Mouse (Mus musculus): ENCODE data around the gene Gpatch8. TPM values are rescaled to one million over a fixed set of nuclear protein-coding genes. Genes with fewer than 3 reads are reported as not detected.

Gpatch8 gene
- 48.8 and 68.1 TPM in 2 replicates for polyA plus RNA-seq (2014; fragmentation: Nextera tagmentation; extraction: Ambion mirVana)

GRCm38 (mm10) chr11:102556031-102556715, at the start of gene Gpatch8:
Gene Gpatch8 (minus strand): TSS chr11:102556392.
- ATAC-seq (ENCODE audit: low FRiP score) (peak; percentile 96), DNase-seq (ENCODE audit: low spot score) (peak; percentile 97)
- H3K27me3 ChIP-seq (ENCODE audit: control insufficient read depth, insufficient read depth, low read length): no peaks in the 10 kb centered on the region
- H3K4me2 ChIP-seq (replicated peaks; ENCODE audit: low read depth, low read length): peak within 1 kb of the TSS; percentile 73
- WGBS: under 1% methylated on average over 39 of the region's 55 CpGs
- H3K36me3 ChIP-seq (ENCODE audit: control insufficient read depth, insufficient read depth, low read length): no peaks in the 10 kb centered on the region
- peak within 1 kb of the TSS; percentile 96 for H3K9ac ChIP-seq (ENCODE audit: low read depth, low read length)
- H3K4me3 ChIP-seq (ENCODE audit: low read depth, low read length): peak within 1 kb of the TSS; percentile 99
- H3K4me1 ChIP-seq (replicated peaks; ENCODE audit: control insufficient read depth, insufficient read depth, low read length): peaks cover 4% of the 10 kb centered on the region; the same call in 1 of the 2 replicates
- no peaks in the 10 kb centered on the region for H3K9me3 ChIP-seq (ENCODE audit: control insufficient read depth, low read length)
- peak within 1 kb of the TSS; percentile 98 for H3K27ac ChIP-seq (ENCODE audit: low read depth, low read length)

- Histone ChIP-seq H3K9me3 (ENCODE audit: control insufficient read depth, low read length) (no peaks in the 10 kb centered on the region), H3K36me3 (ENCODE audit: control insufficient read depth, insufficient read depth, low read length) (no peaks in the 10 kb centered on the region), H3K4me2 (replicated peaks; ENCODE audit: low read depth, low read length) (peak overlapping the region; percentile 78), H3K27ac (ENCODE audit: low read depth, low read length) (peak overlapping the region; percentile 99), H3K4me1 (replicated peaks; ENCODE audit: control insufficient read depth, insufficient read depth, low read length) (peaks cover 19% of the 10 kb centered on the region), H3K9ac (ENCODE audit: low read depth, low read length) (peak overlapping the region; percentile 96), H3K4me3 (ENCODE audit: low read depth, low read length) (peak overlapping the region; percentile 87), H3K27me3 (ENCODE audit: control insufficient read depth, insufficient read depth, low read length) (no peaks in the 10 kb centered on the region)
- under 1% methylated on average over 70 of the region's 74 CpGs for WGBS
- no peak for DNase-seq (ENCODE audit: low spot score)
- ATAC-seq (ENCODE audit: low FRiP score): peak; percentile 60
Observed at GRCm38 (mm10) chr11:102604777-102605552, 48.8 kb upstream of the Gpatch8 start.

GRCm38 (mm10) chr11:102604010-102604584, 47.9 kb upstream of the Gpatch8 start, which contains the start of gene Fzd2:
Gene Fzd2 (plus strand): TSS chr11:102604396.
- peak; percentile 98 for DNase-seq (ENCODE audit: low spot score)
- Histone ChIP-seq H3K4me3 (ENCODE audit: low read depth, low read length) (peak within 1 kb of the TSS; percentile 87), H3K9me3 (ENCODE audit: control insufficient read depth, low read length) (no peaks in the 10 kb centered on the region), H3K27me3 (ENCODE audit: control insufficient read depth, insufficient read depth, low read length) (no peaks in the 10 kb centered on the region), H3K27ac (ENCODE audit: low read depth, low read length) (peak within 1 kb of the TSS; percentile 99), H3K36me3 (ENCODE audit: control insufficient read depth, insufficient read depth, low read length) (no peaks in the 10 kb centered on the region), H3K9ac (ENCODE audit: low read depth, low read length) (peak within 1 kb of the TSS; percentile 96), H3K4me2 (replicated peaks; ENCODE audit: low read depth, low read length) (peak within 1 kb of the TSS; percentile 78), H3K4me1 (replicated peaks; ENCODE audit: control insufficient read depth, insufficient read depth, low read length) (peaks cover 15% of the 10 kb centered on the region)
- peak; percentile 93 for ATAC-seq (ENCODE audit: low FRiP score)
- under 1% methylated on average over 26 of the region's 31 CpGs for WGBS

GRCm38 (mm10) chr11:102603496-102603850, 47.3 kb upstream of the Gpatch8 start:
- WGBS: 0% methylated on average over 10 of the region's 10 CpGs
- H3K4me1 ChIP-seq (replicated peaks; ENCODE audit: control insufficient read depth, insufficient read depth, low read length): peaks cover 9% of the 10 kb centered on the region
- H3K9me3 ChIP-seq (ENCODE audit: control insufficient read depth, low read length): no peaks in the 10 kb centered on the region
- H3K27me3 ChIP-seq (ENCODE audit: control insufficient read depth, insufficient read depth, low read length): no peaks in the 10 kb centered on the region
- peak; percentile 86 for DNase-seq (ENCODE audit: low spot score)
- peak; percentile 71 for ATAC-seq (ENCODE audit: low FRiP score)
- H3K9ac ChIP-seq (ENCODE audit: low read depth, low read length): peak overlapping the region; percentile 56
- H3K27ac ChIP-seq (ENCODE audit: low read depth, low read length): peak overlapping the region; percentile 99
- peak overlapping the region; percentile 78 for H3K4me2 ChIP-seq (replicated peaks; ENCODE audit: low read depth, low read length)
- peak overlapping the region; percentile 87 for H3K4me3 ChIP-seq (ENCODE audit: low read depth, low read length)
- no peaks in the 10 kb centered on the region for H3K36me3 ChIP-seq (ENCODE audit: control insufficient read depth, insufficient read depth, low read length)

GRCm38 (mm10) chr11:102602816-102603495, 46.8 kb upstream of the Gpatch8 start:
- peaks cover 5% of the 10 kb centered on the region; the same call in 1 of the 2 replicates for H3K4me1 ChIP-seq (replicated peaks; ENCODE audit: control insufficient read depth, insufficient read depth, low read length)
- under 1% methylated on average over 13 of the region's 13 CpGs for WGBS
- peak; percentile 3; the same call in 1 of the 2 replicates for ATAC-seq (ENCODE audit: low FRiP score)

GRCm38 (mm10) chr11:102599912-102600311, 43.7 kb upstream of the Gpatch8 start:
- ATAC-seq (ENCODE audit: low FRiP score): no peak
- 82% methylated on average over 3 of the region's 3 CpGs for WGBS
- Histone ChIP-seq H3K36me3 (ENCODE audit: control insufficient read depth, insufficient read depth, low read length) (no peaks in the 10 kb centered on the region), H3K27ac (ENCODE audit: low read depth, low read length) (no peak overlapping the region), H3K9ac (ENCODE audit: low read depth, low read length) (no peak overlapping the region), H3K4me1 (replicated peaks; ENCODE audit: control insufficient read depth, insufficient read depth, low read length) (peaks cover 9% of the 10 kb centered on the region), H3K9me3 (ENCODE audit: control insufficient read depth, low read length) (no peaks in the 10 kb centered on the region), H3K27me3 (ENCODE audit: control insufficient read depth, insufficient read depth, low read length) (no peaks in the 10 kb centered on the region), H3K4me2 (replicated peaks; ENCODE audit: low read depth, low read length) (no peak overlapping the region), H3K4me3 (ENCODE audit: low read depth, low read length) (no peak overlapping the region)
- DNase-seq (ENCODE audit: low spot score): no peak

More at GRCm38 (mm10) chr11:102602816-102603495, 46.8 kb upstream of the Gpatch8 start:
- H3K36me3 ChIP-seq (ENCODE audit: control insufficient read depth, insufficient read depth, low read length): no peaks in the 10 kb centered on the region
- H3K4me3 ChIP-seq (ENCODE audit: low read depth, low read length): peak overlapping the region; percentile 87
- no peaks in the 10 kb centered on the region for H3K27me3 ChIP-seq (ENCODE audit: control insufficient read depth, insufficient read depth, low read length)
- H3K27ac ChIP-seq (ENCODE audit: low read depth, low read length): peak overlapping the region; percentile 99
- no peaks in the 10 kb centered on the region for H3K9me3 ChIP-seq (ENCODE audit: control insufficient read depth, low read length)
- H3K9ac ChIP-seq (ENCODE audit: low read depth, low read length): peak overlapping the region; percentile 56
- H3K4me2 ChIP-seq (replicated peaks; ENCODE audit: low read depth, low read length): peak overlapping the region; percentile 78
- DNase-seq (ENCODE audit: low spot score): peak; percentile 72

- no peak; the same call in 1 of the 2 replicates for ATAC-seq (ENCODE audit: low FRiP score)
- H3K36me3 ChIP-seq (ENCODE audit: control insufficient read depth, insufficient read depth, low read length): no peaks in the 10 kb centered on the region
- no peaks in the 10 kb centered on the region for H3K9me3 ChIP-seq (ENCODE audit: control insufficient read depth, low read length)
- H3K4me3 ChIP-seq (ENCODE audit: low read depth, low read length): no peak overlapping the region
- no peak overlapping the region for H3K4me2 ChIP-seq (replicated peaks; ENCODE audit: low read depth, low read length)
- H3K9ac ChIP-seq (ENCODE audit: low read depth, low read length): peak overlapping the region; percentile 16; the same call in 1 of the 2 replicates
- peaks cover 5% of the 10 kb centered on the region; the same call in 1 of the 2 replicates for H3K4me1 ChIP-seq (replicated peaks; ENCODE audit: control insufficient read depth, insufficient read depth, low read length)
- peak overlapping the region; percentile 61; the same call in 1 of the 2 replicates for H3K27ac ChIP-seq (ENCODE audit: low read depth, low read length)
- DNase-seq (ENCODE audit: low spot score): peak; percentile 52
- 3% methylated on average over 4 of the region's 4 CpGs for WGBS
- H3K27me3 ChIP-seq (ENCODE audit: control insufficient read depth, insufficient read depth, low read length): no peaks in the 10 kb centered on the region
Observed at GRCm38 (mm10) chr11:102595341-102595820, 39.2 kb upstream of the Gpatch8 start.

GRCm38 (mm10) chr11:102587554-102587953, 31.4 kb upstream of the Gpatch8 start:
- H3K4me1 ChIP-seq (replicated peaks; ENCODE audit: control insufficient read depth, insufficient read depth, low read length): 0 out of 2 replicates have a peak, but pooled peaks cover under 1% of the 10 kb centered on the region
- H3K36me3 ChIP-seq (ENCODE audit: control insufficient read depth, insufficient read depth, low read length): no peaks in the 10 kb centered on the region
- DNase-seq (ENCODE audit: low spot score) (no peak), ATAC-seq (ENCODE audit: low FRiP score) (no peak)
- no peak overlapping the region for H3K4me3 ChIP-seq (ENCODE audit: low read depth, low read length)
- H3K9me3 ChIP-seq (ENCODE audit: control insufficient read depth, low read length): no peaks in the 10 kb centered on the region
- H3K4me2 ChIP-seq (replicated peaks; ENCODE audit: low read depth, low read length): no peak overlapping the region
- no peak overlapping the region for H3K27ac ChIP-seq (ENCODE audit: low read depth, low read length)
- H3K27me3 ChIP-seq (ENCODE audit: control insufficient read depth, insufficient read depth, low read length): no peaks in the 10 kb centered on the region
- no peak overlapping the region for H3K9ac ChIP-seq (ENCODE audit: low read depth, low read length)
- WGBS: 81% methylated on average over 3 of the region's 3 CpGs
